Mouse (Mus musculus): ENCODE measurements at regions not wholly inside any gene's neighbourhood (a gene's known extent, or its start where the extent isn't known, plus 50 kb on each side); places are given as distances from the start of the nearest gene placed in this dataset.
"Not testable (repeated sequence)": the region's sequence is repeated elsewhere in the genome, so short reads cannot be mapped to it uniquely, and the experiment has no call there.

DNA sequence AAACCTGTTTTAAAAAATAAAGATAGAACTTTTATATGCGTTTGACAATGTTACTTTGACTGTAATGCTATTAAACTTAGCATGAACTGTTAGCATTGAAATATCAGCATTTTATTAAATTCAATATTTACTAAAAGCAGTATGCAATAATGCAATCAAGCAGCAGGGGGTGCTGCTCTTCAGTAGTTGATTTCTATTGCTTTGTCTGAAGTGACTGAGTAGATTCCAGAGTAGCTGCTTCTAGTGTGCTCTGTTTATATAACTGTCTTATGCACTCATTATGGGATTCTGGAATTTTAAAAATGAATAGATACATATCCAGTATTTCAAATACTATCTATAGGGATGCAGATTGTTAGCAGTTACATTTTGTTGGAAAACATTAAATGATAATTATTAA lies 146.2 kb downstream of the Gm28710 start:
- H3K4me1 ChIP-seq (replicated peaks), result no peaks in the 10 kb centered on the region
- no peak overlapping the region for H3K9ac ChIP-seq (replicated peaks)
- H3K4me3 ChIP-seq (replicated peaks), result no peak overlapping the region
- H3K27ac ChIP-seq, result no peak overlapping the region
- H3K4me2 ChIP-seq, result no peak overlapping the region
- H3K27me3 ChIP-seq, result no peaks in the 10 kb centered on the region
- H3K36me3 ChIP-seq, result no peaks in the 10 kb centered on the region
- ATAC-seq (ENCODE audit: insufficient number of reproducible peaks, insufficient read depth, low FRiP score, low TSS enrichment, low read depth), result no peak
- 68% methylated on average over 1 of the region's 1 CpGs for WGBS
- no peaks in the 10 kb centered on the region for H3K9me3 ChIP-seq

DNA sequence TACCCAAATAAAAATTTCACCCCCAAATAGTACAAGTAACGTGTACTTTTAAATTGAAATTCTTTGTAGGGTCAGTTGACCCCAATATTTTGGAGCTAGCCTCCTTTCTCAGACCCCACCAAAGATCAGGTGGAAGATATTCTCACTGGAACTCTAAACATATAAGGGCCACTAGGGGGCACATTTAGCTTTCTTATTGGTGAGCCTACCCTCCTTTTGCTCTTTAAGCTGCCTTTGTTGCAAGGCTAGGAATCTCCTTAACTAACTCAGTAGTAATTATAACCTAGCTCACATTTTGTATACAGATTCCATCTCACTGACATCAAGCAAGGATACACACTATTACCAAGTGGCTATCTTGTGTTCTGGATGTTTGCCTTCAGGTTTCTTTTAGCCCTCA lies 155.8 kb downstream of the Gm28710 start:
- Histone ChIP-seq H3K27me3 (no peaks in the 10 kb centered on the region), H3K27ac (no peak overlapping the region), H3K9me3 (no peaks in the 10 kb centered on the region), H3K4me1 (replicated peaks) (no peaks in the 10 kb centered on the region), H3K4me3 (replicated peaks) (no peak overlapping the region), H3K4me2 (no peak overlapping the region), H3K9ac (replicated peaks) (no peak overlapping the region), H3K36me3 (no peaks in the 10 kb centered on the region)
- ATAC-seq (ENCODE audit: insufficient number of reproducible peaks, insufficient read depth, low FRiP score, low TSS enrichment, low read depth), result no peak
- 5% methylated on average over 1 of the region's 1 CpGs for WGBS

DNA sequence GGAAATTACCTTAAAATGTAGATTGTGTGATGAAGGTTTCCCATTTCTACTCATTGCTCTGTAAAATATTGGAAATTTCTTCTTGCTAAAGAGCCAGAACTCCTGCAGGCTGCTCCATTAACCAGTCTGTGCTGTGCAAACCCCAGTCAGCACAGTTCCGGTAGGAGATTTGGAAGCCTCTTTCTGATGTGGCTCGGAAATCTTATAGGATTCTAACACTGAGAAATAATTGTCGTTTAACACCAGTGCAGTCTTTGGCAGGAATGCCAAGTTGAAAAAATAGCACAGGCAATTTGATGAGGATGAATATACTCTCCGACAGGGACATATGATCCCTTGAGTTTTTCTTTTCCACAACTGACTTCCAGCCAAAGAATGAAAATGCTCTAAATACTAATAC lies 176.1 kb downstream of the Gm28710 start:
- ATAC-seq (ENCODE audit: insufficient number of reproducible peaks, insufficient read depth, low FRiP score, low TSS enrichment, low read depth), result no peak
- WGBS, result 85% methylated on average over 4 of the region's 4 CpGs
- no peak overlapping the region for H3K27ac ChIP-seq

GRCm38 (mm10) chr5:16968817-16969216 lies 177.2 kb downstream of the Gm28710 start:
- not testable (repeated sequence) for H3K9me3 ChIP-seq; H3K4me3 ChIP-seq (replicated peaks); H3K9ac ChIP-seq (replicated peaks); H3K27ac ChIP-seq; H3K4me1 ChIP-seq (replicated peaks); H3K4me2 ChIP-seq; H3K36me3 ChIP-seq; H3K27me3 ChIP-seq; ATAC-seq (ENCODE audit: insufficient number of reproducible peaks, insufficient read depth, low FRiP score, low TSS enrichment, low read depth)
- WGBS, result 79% methylated on average over 1 of the region's 1 CpGs

More for the DNA sequence above, 176.1 kb downstream of the Gm28710 start:
- Histone ChIP-seq H3K4me3 (replicated peaks) (no peak overlapping the region), H3K9ac (replicated peaks) (no peak overlapping the region), H3K9me3 (no peaks in the 10 kb centered on the region), H3K27me3 (no peaks in the 10 kb centered on the region), H3K4me1 (replicated peaks) (no peaks in the 10 kb centered on the region), H3K4me2 (no peak overlapping the region), H3K36me3 (no peaks in the 10 kb centered on the region)

GRCm38 (mm10) chr5:16973206-16973896 lies 181.7 kb downstream of the Gm28710 start:
- no peaks in the 10 kb centered on the region for H3K9me3 ChIP-seq
- no peak overlapping the region for H3K4me3 ChIP-seq (replicated peaks)
- H3K27me3 ChIP-seq, result no peaks in the 10 kb centered on the region
- no peak overlapping the region for H3K9ac ChIP-seq (replicated peaks)
- no peak for ATAC-seq (ENCODE audit: insufficient number of reproducible peaks, insufficient read depth, low FRiP score, low TSS enrichment, low read depth)
- no peaks in the 10 kb centered on the region for H3K36me3 ChIP-seq
- no peak overlapping the region for H3K27ac ChIP-seq
- H3K4me1 ChIP-seq (replicated peaks), result no peaks in the 10 kb centered on the region
- no peak overlapping the region for H3K4me2 ChIP-seq
- WGBS, result 84% methylated on average over 1 of the region's 1 CpGs

DNA sequence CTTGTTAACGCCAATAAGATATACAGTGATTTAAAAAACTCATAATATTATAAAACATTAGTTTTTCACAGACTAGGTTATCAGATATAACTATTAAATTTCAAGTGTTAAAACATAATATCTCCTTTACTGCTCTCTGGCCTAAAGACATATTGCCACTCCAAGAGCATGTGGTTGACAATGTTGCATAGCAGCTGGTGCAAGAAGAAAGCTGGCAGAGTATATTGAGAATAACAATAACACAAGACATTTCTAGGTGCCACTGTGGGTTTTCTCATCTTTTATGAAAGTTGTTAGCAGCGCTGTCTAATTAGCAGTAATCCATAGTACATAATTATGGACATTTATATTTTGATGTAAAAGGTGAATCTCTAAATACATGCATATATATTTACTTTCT lies 184.4 kb downstream of the Gm28710 start:
- Histone ChIP-seq H3K27me3 (no peaks in the 10 kb centered on the region), H3K27ac (no peak overlapping the region), H3K4me3 (replicated peaks) (no peak overlapping the region), H3K9me3 (no peaks in the 10 kb centered on the region), H3K9ac (replicated peaks) (no peak overlapping the region), H3K4me1 (replicated peaks) (no peaks in the 10 kb centered on the region), H3K36me3 (no peaks in the 10 kb centered on the region), H3K4me2 (no peak overlapping the region)
- no peak for ATAC-seq (ENCODE audit: insufficient number of reproducible peaks, insufficient read depth, low FRiP score, low TSS enrichment, low read depth)
- 87% methylated on average over 2 of the region's 2 CpGs for WGBS

GRCm38 (mm10) chr5:16984877-16985276 lies 193.3 kb downstream of the Gm28710 start:
- no peak overlapping the region for H3K9ac ChIP-seq (replicated peaks)
- H3K27ac ChIP-seq, result no peak overlapping the region
- H3K4me3 ChIP-seq (replicated peaks), result no peak overlapping the region
- no peak for ATAC-seq (ENCODE audit: insufficient number of reproducible peaks, insufficient read depth, low FRiP score, low TSS enrichment, low read depth)
- H3K27me3 ChIP-seq, result no peaks in the 10 kb centered on the region
- WGBS, result 74% methylated on average over 2 of the region's 2 CpGs
- no peak overlapping the region for H3K4me2 ChIP-seq
- no peaks in the 10 kb centered on the region for H3K4me1 ChIP-seq (replicated peaks)
- no peaks in the 10 kb centered on the region for H3K9me3 ChIP-seq
- no peaks in the 10 kb centered on the region for H3K36me3 ChIP-seq

GRCm38 (mm10) chr5:16991518-16991917 lies 199.9 kb downstream of the Gm28710 start:
- Histone ChIP-seq H3K4me1 (replicated peaks) (no peaks in the 10 kb centered on the region), H3K9me3 (no peaks in the 10 kb centered on the region), H3K27me3 (no peaks in the 10 kb centered on the region), H3K36me3 (no peaks in the 10 kb centered on the region), H3K4me3 (replicated peaks) (no peak overlapping the region), H3K4me2 (no peak overlapping the region), H3K9ac (replicated peaks) (no peak overlapping the region), H3K27ac (no peak overlapping the region)
- WGBS, result 44% methylated on average over 1 of the region's 1 CpGs
- ATAC-seq (ENCODE audit: insufficient number of reproducible peaks, insufficient read depth, low FRiP score, low TSS enrichment, low read depth), result no peak

DNA sequence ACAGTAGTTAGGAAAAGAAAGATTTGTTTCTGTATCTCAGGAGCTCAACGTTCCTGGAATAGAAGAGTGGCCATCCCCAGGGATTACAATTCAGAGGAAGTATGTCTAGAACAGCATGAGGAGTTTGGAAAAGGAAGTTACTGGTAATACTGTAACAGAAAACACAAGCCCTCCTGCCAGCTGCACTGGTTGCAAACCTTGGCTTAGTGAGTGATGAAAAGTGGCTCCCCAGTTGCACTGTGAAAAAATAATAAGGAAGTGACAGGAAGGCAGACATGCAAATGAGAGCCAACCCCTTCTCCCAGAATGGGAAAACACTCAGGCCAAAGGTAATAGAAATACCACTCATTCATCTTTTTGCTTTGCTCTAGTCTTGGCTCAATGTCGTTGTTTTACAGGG lies 207.6 kb downstream of the Gm28710 start:
- Histone ChIP-seq H3K27me3 (no peaks in the 10 kb centered on the region), H3K4me2 (no peak overlapping the region)
- WGBS, result 57% methylated on average over 2 of the region's 2 CpGs

DNA sequence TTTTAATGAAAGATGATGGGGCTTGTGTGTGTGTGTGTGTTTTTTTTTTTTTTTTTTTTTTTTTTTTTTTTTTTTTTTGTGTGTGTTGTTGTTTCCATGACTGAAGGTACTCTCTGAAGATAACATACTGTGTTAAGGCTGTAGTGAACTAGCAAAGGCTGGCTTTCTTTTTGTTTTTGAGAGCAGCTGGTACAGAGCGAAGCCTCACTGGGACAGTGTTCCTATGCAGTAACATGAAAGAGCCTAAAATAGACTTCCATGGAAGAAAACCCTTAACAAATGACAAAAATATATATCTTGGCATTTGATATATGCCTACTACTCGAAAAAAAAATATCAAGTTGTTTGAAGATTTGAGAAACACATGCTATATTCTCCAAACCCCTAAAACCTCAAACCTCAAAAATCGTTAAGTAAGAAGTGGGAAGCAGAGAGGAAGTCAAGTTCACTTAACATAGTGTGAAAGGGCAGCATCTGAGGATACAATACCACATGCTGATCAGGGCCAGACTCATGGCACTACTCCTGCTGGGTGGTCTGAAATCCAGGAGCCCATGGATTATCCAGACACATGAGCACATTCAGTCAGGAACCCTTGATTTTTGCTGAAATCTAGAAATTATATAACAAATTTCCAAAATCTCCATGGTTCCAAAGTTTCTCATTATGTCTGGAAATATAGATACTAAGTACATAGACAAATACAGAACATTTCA lies 215.4 kb downstream of the Gm28710 start:
- ATAC-seq (ENCODE audit: insufficient number of reproducible peaks, insufficient read depth, low FRiP score, low TSS enrichment, low read depth), result no peak
- no peak overlapping the region for H3K4me2 ChIP-seq
- no peaks in the 10 kb centered on the region for H3K36me3 ChIP-seq
- no peaks in the 10 kb centered on the region for H3K9me3 ChIP-seq
- no peak overlapping the region for H3K9ac ChIP-seq (replicated peaks)
- H3K27ac ChIP-seq, result no peak overlapping the region
- WGBS, result 44% methylated on average over 3 of the region's 3 CpGs
- H3K4me1 ChIP-seq (replicated peaks), result no peaks in the 10 kb centered on the region
- no peaks in the 10 kb centered on the region for H3K27me3 ChIP-seq
- no peak overlapping the region for H3K4me3 ChIP-seq (replicated peaks)

More for the DNA sequence above, 207.6 kb downstream of the Gm28710 start:
- H3K9me3 ChIP-seq, result no peaks in the 10 kb centered on the region
- no peak for ATAC-seq (ENCODE audit: insufficient number of reproducible peaks, insufficient read depth, low FRiP score, low TSS enrichment, low read depth)
- H3K9ac ChIP-seq (replicated peaks), result no peak overlapping the region
- H3K27ac ChIP-seq, result no peak overlapping the region
- H3K36me3 ChIP-seq, result no peaks in the 10 kb centered on the region
- H3K4me3 ChIP-seq (replicated peaks), result no peak overlapping the region
- no peaks in the 10 kb centered on the region for H3K4me1 ChIP-seq (replicated peaks)

GRCm38 (mm10) chr5:17021636-17022035 lies 230.0 kb downstream of the Gm28710 start:
- Histone ChIP-seq H3K9ac (replicated peaks) (no peak overlapping the region), H3K4me2 (no peak overlapping the region), H3K9me3 (no peaks in the 10 kb centered on the region), H3K36me3 (no peaks in the 10 kb centered on the region), H3K27me3 (no peaks in the 10 kb centered on the region), H3K4me3 (replicated peaks) (no peak overlapping the region), H3K27ac (no peak overlapping the region), H3K4me1 (replicated peaks) (no peaks in the 10 kb centered on the region)
- no peak for ATAC-seq (ENCODE audit: insufficient number of reproducible peaks, insufficient read depth, low FRiP score, low TSS enrichment, low read depth)

DNA sequence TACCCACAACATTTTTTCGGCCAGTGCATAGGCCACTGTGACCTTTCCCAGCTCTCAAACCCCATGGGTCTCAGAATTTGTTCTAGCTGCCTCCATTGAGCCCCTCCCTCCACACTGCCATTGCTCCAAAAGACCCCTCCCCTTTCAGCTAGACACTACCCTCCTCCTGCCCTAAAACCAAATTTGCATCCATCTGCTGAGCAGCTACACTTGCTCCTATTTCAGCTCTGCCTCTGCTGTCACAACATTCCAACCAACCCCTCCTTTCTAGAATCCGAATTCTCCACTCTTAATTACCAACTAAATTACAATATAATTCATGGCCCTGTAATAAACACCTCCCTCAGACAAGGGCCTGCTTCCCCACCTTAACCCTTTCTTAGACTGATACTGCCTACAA lies 262.3 kb downstream of the Gm28710 start:
- H3K9me3 ChIP-seq, result no peaks in the 10 kb centered on the region
- no peak for ATAC-seq (ENCODE audit: insufficient number of reproducible peaks, insufficient read depth, low FRiP score, low TSS enrichment, low read depth)
- 0 out of 2 replicates have a peak, but pooled peaks cover 7% of the 10 kb centered on the region for H3K4me1 ChIP-seq (replicated peaks)
- H3K27me3 ChIP-seq, result no peaks in the 10 kb centered on the region
- H3K4me2 ChIP-seq, result no peak overlapping the region
- no peak overlapping the region for H3K9ac ChIP-seq (replicated peaks)
- H3K36me3 ChIP-seq, result no peaks in the 10 kb centered on the region
- WGBS, result 30% methylated on average over 2 of the region's 2 CpGs
- H3K27ac ChIP-seq, result no peak overlapping the region
- H3K4me3 ChIP-seq (replicated peaks), result no peak overlapping the region
